Mouse (Mus musculus) kidney, adult 11 months (tissue): ENCODE data around the gene Ccdc190.

ENCODE experiments used
- DNase-seq: peaks from one replicate; pipeline ENCODE4 v3.0.0; 2022

Ccdc190 gene

GRCm38 (mm10) chr1:169934005-169934725 lies 5.7 kb downstream of the Ccdc190 start:
- no peak for DNase-seq

DNA sequence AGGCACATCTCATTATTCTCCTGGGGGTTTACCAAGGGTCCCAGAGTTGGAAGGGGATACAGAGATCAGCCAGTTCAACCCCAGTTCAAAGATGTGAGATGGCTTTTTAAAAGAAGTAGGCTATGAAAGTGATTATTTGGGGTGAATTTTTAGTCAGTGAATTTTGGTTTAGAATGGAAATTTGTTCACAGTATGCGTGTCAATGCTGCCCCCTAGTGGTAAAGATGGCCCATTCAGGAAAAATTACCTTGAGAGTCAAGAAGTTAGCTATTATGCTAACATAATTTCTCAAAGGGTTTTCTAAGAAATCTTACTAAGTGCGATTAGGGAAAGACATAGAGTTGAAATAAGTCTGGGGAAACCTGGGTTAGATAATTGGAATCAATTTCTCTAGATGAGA lies 10.9 kb downstream of the Ccdc190 start:
- DNase-seq = no peak

DNA sequence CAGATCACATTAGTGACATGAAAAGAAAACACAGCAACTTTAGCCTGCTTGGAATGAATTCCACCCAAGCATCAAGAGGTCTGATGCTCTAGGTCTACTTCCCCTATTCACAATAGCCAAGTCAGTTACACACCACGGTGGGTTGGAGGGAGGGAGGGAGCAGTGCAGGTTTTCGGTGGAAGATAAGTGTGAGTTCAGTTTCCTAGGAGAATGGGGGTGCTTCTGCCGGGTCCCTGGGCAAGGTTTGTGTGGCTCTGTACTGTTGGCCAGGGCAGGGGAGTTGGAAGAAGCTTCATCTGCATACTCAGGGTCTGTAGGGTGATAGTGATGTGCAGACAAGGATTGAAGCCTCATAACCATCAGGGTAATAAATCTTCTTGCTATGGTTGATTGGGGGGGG lies 17.6 kb downstream of the Ccdc190 start:
- DNase-seq = no peak

GRCm38 (mm10) chr1:169947654-169948053 lies 19.2 kb downstream of the Ccdc190 start:
- DNase-seq = no peak

DNA sequence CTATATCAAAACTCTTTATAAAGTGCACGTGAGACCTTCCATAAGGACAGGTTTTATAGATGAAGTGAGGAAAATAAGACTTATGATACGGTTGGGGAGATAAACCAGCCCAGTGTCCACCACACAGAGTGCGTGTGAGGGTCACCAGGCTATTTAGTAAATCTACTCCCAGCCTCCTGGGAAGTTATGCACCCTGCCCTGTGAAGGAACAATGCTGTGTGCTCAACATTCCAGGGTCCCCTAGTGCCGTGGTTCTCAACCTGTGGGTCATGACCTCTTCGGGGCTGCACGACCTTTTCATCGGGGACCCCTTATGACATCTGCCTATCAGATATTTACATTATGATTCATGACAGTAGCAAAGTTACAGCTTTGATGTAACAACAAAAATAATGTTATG lies 19.8 kb downstream of the Ccdc190 start:
- DNase-seq = no peak

DNA sequence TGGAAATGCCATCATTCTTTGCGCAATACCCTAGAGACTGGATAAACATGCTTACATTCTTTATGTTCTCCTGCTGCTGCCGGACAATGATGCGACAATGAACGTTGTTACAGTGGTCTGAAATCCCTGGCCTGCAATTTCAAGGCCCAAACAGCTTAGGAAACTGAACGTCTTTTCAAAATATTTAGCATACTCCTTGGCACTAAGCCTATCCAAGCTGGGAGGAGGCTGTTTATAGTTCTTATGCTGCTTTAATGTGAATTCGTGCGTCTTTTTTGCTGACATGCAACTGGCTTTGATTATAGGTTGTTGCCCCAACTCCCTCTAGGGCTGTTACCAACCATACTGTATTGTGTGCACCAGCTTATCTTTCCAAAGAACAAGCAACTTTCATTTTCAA lies 20.4 kb downstream of the Ccdc190 start:
- DNase-seq = no peak

DNA sequence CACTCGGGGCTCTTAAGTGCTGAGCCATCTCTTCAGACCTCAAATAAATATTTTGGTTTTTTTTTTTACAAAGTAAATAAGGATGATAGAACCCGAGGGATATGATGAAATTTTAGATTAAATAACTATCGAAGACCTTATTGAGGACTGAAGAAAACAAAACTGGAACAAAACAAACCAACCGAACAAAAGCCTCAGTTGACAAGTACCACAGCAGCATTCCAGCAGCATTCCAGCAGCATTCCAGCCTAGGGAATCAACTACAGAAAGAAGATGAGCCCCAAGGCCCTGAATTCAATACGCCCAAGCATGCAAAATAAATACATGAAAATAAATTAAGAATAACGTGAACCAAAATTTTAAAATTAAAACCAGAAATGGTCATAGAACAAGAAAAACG lies 21.5 kb downstream of the Ccdc190 start:
- DNase-seq = no peak

DNA sequence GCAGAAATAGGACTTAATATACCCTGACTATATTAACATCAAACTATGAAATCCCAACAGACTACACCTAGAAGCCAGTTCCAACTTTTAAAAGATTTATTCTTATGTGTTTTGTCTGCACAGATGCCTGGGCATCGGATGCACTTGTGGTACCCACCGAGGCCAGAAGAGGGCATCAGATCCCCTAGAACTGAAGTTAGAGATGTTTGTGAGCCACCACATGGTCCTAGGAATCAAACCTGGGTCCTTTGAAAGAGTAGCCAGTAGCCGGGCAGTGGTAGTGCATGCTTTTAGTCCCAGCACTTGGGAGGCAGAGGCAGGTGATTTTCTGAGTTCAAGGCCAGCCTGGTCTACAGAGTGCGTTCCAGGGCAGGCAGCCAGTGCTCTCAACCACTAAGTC lies 22.2 kb downstream of the Ccdc190 start:
- no peak for DNase-seq

DNA sequence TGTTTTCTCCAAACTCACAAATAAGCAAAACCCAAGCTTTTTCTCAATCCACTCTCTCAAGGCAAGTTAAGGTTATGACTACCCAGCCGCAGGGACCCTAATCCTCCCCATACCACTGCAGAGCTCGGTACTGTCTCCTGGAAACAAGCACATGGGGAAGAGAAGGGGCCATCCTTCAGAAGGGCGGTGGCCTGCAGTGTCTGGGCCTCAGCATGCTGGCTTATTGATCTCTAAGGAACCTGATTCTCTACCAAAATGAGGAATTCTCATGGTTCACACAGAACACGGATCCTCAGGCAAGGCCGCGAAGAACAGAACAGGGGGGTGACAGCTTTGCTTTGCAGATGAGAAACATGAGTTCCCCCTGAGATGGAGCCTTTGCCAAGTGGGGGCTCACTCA lies 23.1 kb downstream of the Ccdc190 start:
- no peak for DNase-seq

- no peak for DNase-seq
These were observed 24.2 kb downstream of the Ccdc190 start for GRCm38 (mm10) chr1:169952636-169953035.

DNA sequence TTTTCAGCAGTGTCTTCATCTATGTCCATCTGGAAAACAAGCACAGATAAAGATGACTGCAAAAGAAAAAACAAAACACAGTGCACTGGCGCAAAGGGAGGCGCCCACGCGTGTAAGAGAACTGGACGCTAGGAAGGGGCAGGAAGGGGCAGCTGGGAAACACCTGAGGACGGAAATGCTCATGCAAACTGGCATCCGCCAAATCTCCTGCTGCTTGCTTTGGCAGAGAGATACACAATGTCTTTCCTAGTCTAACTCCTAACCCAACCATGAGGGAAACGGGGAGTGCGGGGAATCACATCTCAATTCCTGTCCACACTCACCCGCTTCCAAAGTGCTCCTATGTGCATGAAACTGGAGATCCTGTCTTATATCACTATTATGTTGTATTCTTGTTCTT lies 24.7 kb downstream of the Ccdc190 start:
- DNase-seq = no peak

DNA sequence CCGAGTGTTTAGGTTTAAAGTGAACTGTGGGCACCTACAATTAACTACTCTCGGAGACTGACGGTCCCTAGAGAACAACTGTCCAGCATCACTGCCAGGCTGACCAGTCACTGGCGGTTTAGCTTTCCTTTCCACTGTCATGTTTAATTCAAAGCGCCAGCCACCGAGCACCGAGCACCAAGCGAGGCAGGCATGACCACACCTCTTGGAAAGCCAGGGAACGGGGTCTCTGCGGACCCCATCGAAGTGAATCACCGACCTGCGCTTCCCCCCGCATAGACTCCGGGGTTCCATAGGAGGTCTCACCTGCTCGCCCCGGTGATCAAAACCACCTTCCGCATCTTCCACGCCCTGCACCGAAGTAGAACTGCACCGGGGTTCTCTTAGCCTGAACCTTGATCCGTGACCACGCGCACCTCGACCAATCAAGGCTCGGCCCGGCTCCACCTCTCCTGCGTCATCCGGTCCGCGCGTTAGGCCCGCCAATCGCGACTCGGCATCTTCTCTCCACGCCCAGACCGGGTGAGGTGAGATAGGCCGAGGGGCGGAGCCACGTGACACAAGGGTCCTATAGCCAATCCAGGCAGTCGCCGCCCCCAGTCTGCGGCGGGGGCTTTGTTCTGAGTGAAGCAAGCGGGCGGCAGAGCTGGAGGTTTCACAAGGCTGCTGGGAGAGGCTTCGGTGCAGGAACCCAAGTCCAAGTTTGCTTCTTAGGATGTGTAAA lies 40.5 kb downstream of the Ccdc190 start, which contains the start of gene Hsd17b7:
Gene Hsd17b7, minus strand, starts transcription at position 450 of the 724 bp plus-strand sequence.
- DNase-seq = peak; percentile 99

DNA sequence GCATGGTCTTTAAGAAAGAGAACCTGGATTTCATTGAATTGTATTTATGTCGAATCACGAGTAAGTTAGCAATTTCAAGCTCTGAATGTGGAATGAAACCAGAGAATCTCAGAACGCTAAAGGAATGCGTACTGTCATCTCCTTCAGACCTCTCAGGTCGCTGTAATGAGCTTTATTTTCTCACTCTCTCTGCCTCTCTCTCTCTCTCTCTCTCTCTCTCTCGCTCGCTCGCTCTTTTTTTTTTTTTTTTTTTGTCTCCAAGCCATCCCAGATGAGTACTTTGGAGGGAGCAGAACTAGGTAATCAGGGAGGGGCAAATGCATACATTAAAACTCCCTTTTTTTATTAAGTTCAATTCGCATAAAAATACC lies 41.1 kb downstream of the Ccdc190 start:
- no peak for DNase-seq

DNA sequence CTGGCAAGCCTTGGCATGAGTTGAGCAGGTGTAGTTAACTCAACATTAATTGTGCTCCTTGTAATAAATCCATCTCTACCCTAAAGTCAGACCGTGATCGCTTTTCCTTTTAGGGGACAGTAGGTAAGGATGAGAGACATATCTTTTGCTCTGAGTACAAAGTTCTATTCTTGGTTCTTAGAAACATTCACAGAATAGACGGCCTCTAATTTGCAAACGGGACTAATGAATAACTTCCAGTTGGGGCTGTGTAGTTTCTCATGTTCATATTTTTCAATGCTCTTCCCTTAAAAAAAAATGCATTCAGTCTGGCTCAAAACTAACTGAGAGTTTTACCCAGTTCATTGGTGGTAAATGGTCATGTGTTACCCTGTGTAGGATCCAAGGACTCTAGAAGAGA lies 42.5 kb downstream of the Ccdc190 start:
- no peak for DNase-seq

- no peak for DNase-seq
These were observed 43.5 kb downstream of the Ccdc190 start for GRCm38 (mm10) chr1:169971998-169972397.

DNA sequence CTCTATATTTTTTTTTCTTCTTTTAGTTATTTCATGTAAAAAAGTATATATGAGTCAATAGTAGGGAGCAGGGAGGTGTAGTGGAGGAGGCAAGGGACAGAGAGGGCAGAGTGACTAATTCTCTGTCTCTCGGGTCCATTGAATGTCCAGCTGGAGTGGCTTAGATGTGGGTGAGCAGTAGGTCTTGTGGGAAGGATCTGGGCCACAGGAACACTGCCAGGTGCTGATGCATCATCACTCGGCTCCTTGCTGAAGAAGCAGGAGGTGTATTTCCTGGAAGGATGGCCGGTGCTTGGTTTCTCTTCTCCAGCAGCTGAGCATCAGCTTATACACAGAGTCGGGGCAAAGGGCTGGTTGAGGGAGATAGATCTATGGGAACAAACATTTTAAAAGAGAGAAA lies 49.2 kb downstream of the Ccdc190 start:
- no peak for DNase-seq
